Mouse (Mus musculus): ENCODE measurements at regions not wholly inside any gene's neighbourhood (a gene's known extent, or its start where the extent isn't known, plus 50 kb on each side); places are given as distances from the start of the nearest gene placed in this dataset.

DNA sequence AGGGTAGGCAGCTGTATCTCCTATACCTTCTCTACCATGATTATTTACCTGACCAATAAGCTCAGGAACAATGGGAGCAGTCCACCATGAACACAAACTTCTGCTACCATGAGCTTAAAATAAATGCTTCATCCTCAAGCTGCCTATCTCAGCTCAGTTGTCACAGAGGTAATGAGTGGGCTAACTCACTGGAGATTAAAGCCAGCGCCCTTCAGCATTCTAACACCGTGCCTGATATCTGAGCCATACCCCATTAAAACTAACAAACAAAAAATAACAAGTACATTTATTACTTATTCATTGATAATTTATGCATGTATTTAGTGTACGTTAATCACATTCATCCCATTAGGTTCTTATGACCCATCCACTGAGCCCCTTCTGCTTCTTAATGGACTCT lies 128.6 kb downstream of the Klf5 start:
- Histone ChIP-seq H3K4me3 (ENCODE audit: insufficient read depth, low read length) (no peak overlapping the region), H3K27ac (ENCODE audit: insufficient read depth, low read length) (no peak overlapping the region)
- TF ChIP-seq POLR2A (IDR thresholded peaks at IDR 0.05; ENCODE audit: low read depth, low read length) (no peak), CTCF (IDR thresholded peaks at IDR 0.05; ENCODE audit: borderline replicate concordance, insufficient read depth, low read length) (no peak)

DNA sequence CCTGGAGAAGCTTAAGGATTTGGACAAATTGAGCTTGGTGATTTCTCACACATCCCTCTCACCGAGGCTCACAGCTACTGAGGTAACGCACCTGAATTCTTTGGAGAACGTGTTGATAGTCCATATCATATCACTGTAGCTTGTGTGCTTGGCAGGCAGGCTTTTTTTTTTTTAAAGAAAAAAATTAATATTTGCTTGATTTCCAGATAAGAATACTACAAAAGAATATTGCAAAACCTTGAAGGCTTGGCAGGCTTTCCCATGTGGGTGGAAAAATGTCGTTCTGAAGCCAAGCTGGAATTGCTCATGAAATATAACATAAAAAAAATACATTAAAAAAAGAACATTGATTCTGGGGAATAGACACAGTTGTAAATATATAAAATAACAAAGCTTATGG lies 131.8 kb downstream of the Klf5 start:
- no peak overlapping the region for H3K4me3 ChIP-seq (ENCODE audit: insufficient read depth, low read length)
- H3K4me1 ChIP-seq (ENCODE audit: control insufficient read depth, insufficient read depth, low read length): no peaks in the 10 kb centered on the region; the same call in 1 of the 2 replicates
- no peak overlapping the region for H3K27ac ChIP-seq (ENCODE audit: insufficient read depth, low read length)
- TF ChIP-seq CTCF (IDR thresholded peaks at IDR 0.05; ENCODE audit: borderline replicate concordance, insufficient read depth, low read length) (no peak), POLR2A (IDR thresholded peaks at IDR 0.05; ENCODE audit: low read depth, low read length) (no peak)

More for the DNA sequence above, 128.6 kb downstream of the Klf5 start:
- H3K4me1 ChIP-seq (ENCODE audit: control insufficient read depth, insufficient read depth, low read length): no peaks in the 10 kb centered on the region; the same call in 1 of the 2 replicates

DNA sequence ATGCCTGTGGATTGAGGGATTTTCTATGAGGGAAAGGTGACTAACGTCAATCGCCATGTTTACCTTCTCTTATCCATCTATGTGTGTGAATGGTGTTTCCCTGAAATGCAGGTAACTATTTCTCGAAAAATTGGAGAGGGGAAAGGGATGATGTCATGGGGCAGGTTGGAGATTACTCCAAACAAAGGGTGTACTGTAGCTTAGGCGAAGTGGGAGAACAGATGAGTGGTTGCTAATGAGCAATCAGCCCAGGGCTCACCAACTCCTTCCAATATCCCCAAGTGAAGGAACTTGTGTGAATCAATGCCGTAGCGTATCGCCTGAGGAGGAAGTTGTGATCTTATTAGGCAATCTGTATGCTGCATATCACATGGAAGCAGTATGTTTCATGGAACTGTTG lies 133.2 kb downstream of the Klf5 start:
- no peak overlapping the region for H3K4me3 ChIP-seq (ENCODE audit: insufficient read depth, low read length)
- TF ChIP-seq POLR2A (IDR thresholded peaks at IDR 0.05; ENCODE audit: low read depth, low read length): no peak
- TF ChIP-seq CTCF (IDR thresholded peaks at IDR 0.05; ENCODE audit: borderline replicate concordance, insufficient read depth, low read length): no peak
- no peaks in the 10 kb centered on the region; the same call in 1 of the 2 replicates for H3K4me1 ChIP-seq (ENCODE audit: control insufficient read depth, insufficient read depth, low read length)
- no peak overlapping the region for H3K27ac ChIP-seq (ENCODE audit: insufficient read depth, low read length)

DNA sequence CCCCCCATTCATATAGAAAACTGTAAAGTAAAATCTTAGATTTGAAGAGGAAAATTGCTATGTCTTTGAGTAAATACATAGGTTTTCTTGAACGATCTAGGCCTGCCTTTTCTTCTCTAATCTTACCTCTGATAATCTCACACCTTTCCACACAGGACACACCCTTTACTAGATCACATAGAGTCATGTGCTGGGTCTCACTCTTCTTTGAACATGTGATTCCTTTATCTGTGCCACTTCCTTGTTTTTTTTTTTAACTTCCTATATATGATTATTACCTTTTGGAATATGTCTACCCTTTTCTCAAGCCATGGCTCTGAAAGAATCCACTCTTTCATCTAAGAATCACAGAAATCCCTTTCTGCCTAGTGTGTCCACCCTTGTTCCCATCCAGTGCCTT lies 136.2 kb downstream of the Klf5 start:
- Histone ChIP-seq H3K4me1 (ENCODE audit: control insufficient read depth, insufficient read depth, low read length) (no peaks in the 10 kb centered on the region; the same call in 1 of the 2 replicates), H3K27ac (ENCODE audit: insufficient read depth, low read length) (no peak overlapping the region), H3K4me3 (ENCODE audit: insufficient read depth, low read length) (no peak overlapping the region)
- TF ChIP-seq CTCF (IDR thresholded peaks at IDR 0.05; ENCODE audit: borderline replicate concordance, insufficient read depth, low read length) (no peak), POLR2A (IDR thresholded peaks at IDR 0.05; ENCODE audit: low read depth, low read length) (no peak)

DNA sequence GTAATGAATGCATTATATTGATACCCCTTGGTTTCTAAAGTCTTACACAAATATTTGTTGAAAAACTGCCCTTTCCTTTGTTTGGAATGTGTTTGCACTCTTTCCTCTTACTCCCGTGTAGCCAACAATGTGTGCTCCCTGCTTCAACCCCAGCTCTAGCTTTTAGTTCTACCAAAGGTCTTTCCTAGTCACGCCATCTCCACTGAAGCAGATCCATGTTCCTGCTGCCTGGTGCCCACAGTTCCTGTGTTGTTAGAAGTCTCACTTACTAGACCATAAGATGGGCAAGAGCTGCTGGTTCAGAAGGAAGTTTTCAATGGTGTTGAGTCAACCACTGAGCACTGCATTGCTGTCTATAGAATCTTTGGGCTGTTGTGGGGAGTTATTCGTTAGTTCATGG lies 137.0 kb downstream of the Klf5 start:
- no peak for TF ChIP-seq POLR2A (IDR thresholded peaks at IDR 0.05; ENCODE audit: low read depth, low read length)
- no peak for TF ChIP-seq CTCF (IDR thresholded peaks at IDR 0.05; ENCODE audit: borderline replicate concordance, insufficient read depth, low read length)
- no peak overlapping the region for H3K4me3 ChIP-seq (ENCODE audit: insufficient read depth, low read length)
- H3K4me1 ChIP-seq (ENCODE audit: control insufficient read depth, insufficient read depth, low read length): no peaks in the 10 kb centered on the region; the same call in 1 of the 2 replicates

DNA sequence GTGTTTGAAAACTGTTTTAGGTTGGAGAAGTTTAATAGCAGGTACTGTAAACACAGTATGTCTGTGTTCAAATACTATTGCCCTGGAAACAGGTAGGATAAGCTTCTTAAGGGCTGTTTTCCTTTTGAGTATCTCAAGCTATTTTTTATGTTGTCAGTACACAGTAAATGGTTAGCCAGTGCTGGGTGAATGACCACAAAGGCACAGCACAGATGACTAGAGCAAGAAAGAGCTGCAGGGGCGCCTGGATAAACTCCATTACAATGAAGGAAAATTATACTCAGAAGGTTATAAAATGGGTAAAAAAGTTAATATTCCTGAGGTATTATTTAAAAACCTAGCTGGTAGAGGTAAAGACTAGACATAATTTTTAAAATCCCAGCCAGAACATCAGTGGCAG lies 137.6 kb downstream of the Klf5 start:
- Histone ChIP-seq H3K4me1 (ENCODE audit: control insufficient read depth, insufficient read depth, low read length) (no peaks in the 10 kb centered on the region), H3K27ac (ENCODE audit: insufficient read depth, low read length) (no peak overlapping the region), H3K4me3 (ENCODE audit: insufficient read depth, low read length) (no peak overlapping the region)
- no peak for TF ChIP-seq POLR2A (IDR thresholded peaks at IDR 0.05; ENCODE audit: low read depth, low read length)
- no peak for TF ChIP-seq CTCF (IDR thresholded peaks at IDR 0.05; ENCODE audit: borderline replicate concordance, insufficient read depth, low read length)

More for the DNA sequence above, 137.0 kb downstream of the Klf5 start:
- no peak overlapping the region for H3K27ac ChIP-seq (ENCODE audit: insufficient read depth, low read length)

DNA sequence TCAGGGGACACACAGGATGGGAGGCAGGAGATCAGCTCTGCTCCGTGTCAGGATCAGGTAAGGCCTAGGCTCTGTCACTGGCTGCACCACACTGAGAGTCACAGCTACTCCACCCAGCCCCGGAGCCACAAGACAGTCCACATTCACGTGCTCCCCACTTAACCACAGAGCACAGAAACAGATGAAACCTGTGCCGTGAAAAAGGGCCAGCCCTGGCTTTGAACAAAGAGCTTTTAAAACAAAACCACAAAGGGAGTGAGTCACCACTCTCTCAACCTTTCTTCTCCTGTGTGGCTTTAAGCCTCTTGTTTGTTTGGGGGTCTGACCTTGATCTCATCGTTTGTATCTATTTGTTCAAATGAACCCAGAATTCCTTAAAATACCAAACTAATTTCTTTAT lies 150.6 kb downstream of the Klf5 start:
- H3K27ac ChIP-seq (ENCODE audit: insufficient read depth, low read length): no peak overlapping the region
- H3K4me3 ChIP-seq (ENCODE audit: insufficient read depth, low read length): no peak overlapping the region
- TF ChIP-seq CTCF (IDR thresholded peaks at IDR 0.05; ENCODE audit: borderline replicate concordance, insufficient read depth, low read length) (no peak), POLR2A (IDR thresholded peaks at IDR 0.05; ENCODE audit: low read depth, low read length) (no peak)
- H3K4me1 ChIP-seq (ENCODE audit: control insufficient read depth, insufficient read depth, low read length): no peaks in the 10 kb centered on the region

DNA sequence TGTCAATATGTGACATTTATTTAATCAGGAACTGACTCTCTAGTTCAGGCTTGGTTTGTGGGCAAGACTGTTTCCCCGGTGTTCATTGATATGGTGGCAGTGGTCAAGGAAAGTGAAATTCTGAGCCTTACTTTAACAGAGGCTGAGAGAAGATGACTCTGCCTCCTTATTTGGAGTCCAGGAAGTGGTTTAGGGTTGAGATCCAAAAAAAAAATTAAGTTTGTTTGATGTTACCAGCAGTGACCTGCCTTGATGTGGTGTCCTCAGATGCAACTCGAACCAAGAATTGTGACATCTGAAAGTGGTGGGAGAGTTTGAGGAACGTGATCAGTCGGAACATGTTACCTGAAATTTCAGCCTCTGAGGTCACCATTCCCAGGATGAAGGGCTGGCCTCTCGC lies 151.4 kb downstream of the Klf5 start:
- Histone ChIP-seq H3K4me3 (ENCODE audit: insufficient read depth, low read length) (no peak overlapping the region), H3K4me1 (ENCODE audit: control insufficient read depth, insufficient read depth, low read length) (no peaks in the 10 kb centered on the region), H3K27ac (ENCODE audit: insufficient read depth, low read length) (no peak overlapping the region)
- TF ChIP-seq CTCF (IDR thresholded peaks at IDR 0.05; ENCODE audit: borderline replicate concordance, insufficient read depth, low read length) (no peak), POLR2A (IDR thresholded peaks at IDR 0.05; ENCODE audit: low read depth, low read length) (no peak)

DNA sequence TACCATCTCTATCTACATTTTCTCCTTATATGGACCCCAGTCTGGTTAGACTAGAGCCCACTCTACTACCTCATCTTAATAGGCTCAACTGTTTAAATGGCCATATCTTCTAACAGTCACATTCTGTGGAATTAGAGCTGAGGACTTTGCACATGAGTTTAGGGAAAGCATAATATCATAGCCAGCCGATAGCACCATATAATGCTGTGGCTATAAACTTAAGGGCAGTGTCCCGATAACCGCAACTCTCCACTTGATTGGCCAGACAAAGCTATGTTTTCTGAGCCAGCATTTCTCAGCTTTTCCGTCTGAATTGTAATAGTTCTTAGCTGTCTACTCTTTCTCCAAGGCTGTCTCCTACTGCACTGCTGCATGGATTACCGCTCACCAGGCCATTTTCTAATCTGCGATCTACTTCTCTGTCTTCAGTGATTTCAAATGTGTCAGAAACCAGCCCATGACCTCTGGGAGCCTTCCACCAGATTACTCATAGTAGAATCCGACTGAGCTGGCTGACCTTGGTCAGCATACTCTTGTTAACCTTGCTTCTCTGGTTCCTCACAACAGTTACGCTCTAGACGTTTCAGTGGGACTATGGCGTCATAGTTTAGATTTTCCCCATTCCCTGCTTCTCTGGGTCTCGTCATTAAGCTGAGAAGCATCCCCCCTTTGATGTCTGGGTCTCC lies 152.8 kb downstream of the Klf5 start:
- Histone ChIP-seq H3K4me3 (ENCODE audit: insufficient read depth, low read length) (no peak overlapping the region), H3K27ac (ENCODE audit: insufficient read depth, low read length) (no peak overlapping the region), H3K4me1 (ENCODE audit: control insufficient read depth, insufficient read depth, low read length) (no peaks in the 10 kb centered on the region)
- TF ChIP-seq CTCF (IDR thresholded peaks at IDR 0.05; ENCODE audit: borderline replicate concordance, insufficient read depth, low read length) (no peak), POLR2A (IDR thresholded peaks at IDR 0.05; ENCODE audit: low read depth, low read length) (no peak)

DNA sequence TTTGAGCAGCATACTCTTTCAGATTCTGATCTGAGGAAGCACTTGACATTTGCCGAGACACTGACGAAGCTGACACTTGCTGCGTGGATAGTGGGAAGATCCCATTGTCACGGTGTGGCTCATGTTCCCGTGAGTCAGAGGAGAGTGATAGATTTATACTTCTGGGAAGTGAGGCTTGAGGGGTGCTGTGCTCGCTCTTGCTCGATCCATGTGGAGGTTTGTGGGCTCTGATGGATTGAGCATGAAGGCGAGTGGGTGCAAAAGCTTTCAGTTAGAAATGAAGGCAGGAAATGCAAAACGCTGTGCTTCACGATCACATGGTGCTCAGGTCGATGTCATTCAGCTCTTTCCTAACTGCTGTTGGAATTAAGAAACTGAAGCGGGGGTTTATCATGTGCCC lies 155.4 kb downstream of the Klf5 start:
- TF ChIP-seq POLR2A (IDR thresholded peaks at IDR 0.05; ENCODE audit: low read depth, low read length) (no peak), CTCF (IDR thresholded peaks at IDR 0.05; ENCODE audit: borderline replicate concordance, insufficient read depth, low read length) (no peak)
- H3K27ac ChIP-seq (ENCODE audit: insufficient read depth, low read length): no peak overlapping the region
- H3K4me3 ChIP-seq (ENCODE audit: insufficient read depth, low read length): no peak overlapping the region
- H3K4me1 ChIP-seq (ENCODE audit: control insufficient read depth, insufficient read depth, low read length): no peaks in the 10 kb centered on the region

Measured in embryonic fibroblast, embryonic 13.5 days (primary cell).